In the genomic region with DNA sequence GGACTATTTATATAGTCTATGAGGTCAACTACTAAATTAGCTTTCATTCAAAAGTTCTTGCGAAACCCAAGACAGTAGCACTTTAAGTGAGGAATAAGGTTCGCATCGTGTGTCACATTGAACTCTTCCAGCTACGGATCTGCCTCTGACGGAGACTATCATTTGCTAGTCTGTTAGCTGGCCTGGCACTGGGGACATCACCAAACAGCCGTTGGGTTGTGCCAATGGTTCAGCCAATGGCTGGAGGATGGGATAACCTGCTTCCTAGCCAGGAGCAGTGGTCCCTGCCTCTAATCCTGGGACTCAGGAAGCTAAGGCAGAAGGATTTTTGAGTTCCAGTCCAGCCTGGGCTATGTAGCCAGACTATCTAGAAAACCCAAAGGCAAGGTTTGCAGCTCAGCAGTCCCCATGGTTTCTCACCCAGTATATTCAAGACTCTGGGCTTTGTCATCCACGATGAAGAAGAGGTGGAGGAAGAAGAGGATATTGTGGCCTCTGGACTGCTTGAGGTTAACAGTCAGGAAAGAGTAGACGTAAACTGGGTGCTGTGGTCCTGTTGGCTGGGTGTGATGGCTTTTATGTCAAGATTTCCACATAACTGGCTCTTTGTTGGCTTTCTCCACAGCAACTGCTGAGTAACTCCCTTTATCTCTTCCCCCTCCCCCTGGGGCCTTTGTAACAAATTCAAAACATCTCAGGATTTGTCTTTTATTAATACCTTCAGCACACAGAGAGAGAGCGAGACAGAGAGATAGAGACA, we compare ENCODE assay signal across 22 mouse cellular contexts. TPM values are rescaled to one million over a fixed set of nuclear protein-coding genes. Genes with fewer than 3 reads are reported as not detected.
"Had no signal": no experiment of that assay in that cellular context is flagged by ENCODE, and none has a peak within 500 bp of the region (broad histone marks: within the 10 kb centered on the region; RNA-seq: fewer than 3 reads in every experiment).

No protein-coding gene starts in this region.

- H3K4me3 ChIP-seq: limb, embryonic 13.5 days; liver, embryonic 12.5 days; liver, embryonic 15.5 days; lung, embryonic 15.5 days; midbrain, embryonic 10.5 days; neural tube, embryonic 13.5 days; stomach, embryonic 15.5 days had no signal

- DNase-seq: kidney, adult 9 months; kidney, postnatal 14 days; kidney, postnatal 4 days; left cerebral cortex, postnatal 4 days; liver; lung, adult 18-20 months; lung, postnatal 10 days; lung, postnatal 36 days; midbrain, embryonic 14.5 days; retina, postnatal 1 day; right cerebral cortex, postnatal 25 days; spleen, adult 18-20 months; thymus, postnatal 25 days had no signal

- H3K27ac ChIP-seq: limb, embryonic 13.5 days; liver, embryonic 12.5 days; liver, embryonic 15.5 days; lung, embryonic 15.5 days; midbrain, embryonic 10.5 days; neural tube, embryonic 13.5 days; stomach, embryonic 15.5 days had no signal

- H3K27me3 ChIP-seq: limb, embryonic 13.5 days; liver, embryonic 12.5 days; liver, embryonic 15.5 days; lung, embryonic 15.5 days; neural tube, embryonic 13.5 days; stomach, embryonic 15.5 days had no signal

- H3K9me3 ChIP-seq: limb, embryonic 13.5 days; liver, embryonic 12.5 days; liver, embryonic 15.5 days; lung, embryonic 15.5 days; midbrain, embryonic 10.5 days; neural tube, embryonic 13.5 days; stomach, embryonic 15.5 days had no signal

- H3K4me1 ChIP-seq: limb, embryonic 13.5 days; liver, embryonic 12.5 days; liver, embryonic 15.5 days; stomach, embryonic 15.5 days had no signal

- ATAC-seq: liver, embryonic 12.5 days had no signal

- H3K9ac ChIP-seq: limb, embryonic 13.5 days; liver, embryonic 12.5 days; liver, embryonic 15.5 days; lung, embryonic 15.5 days; neural tube, embryonic 13.5 days; stomach, embryonic 15.5 days had no signal

- H3K4me2 ChIP-seq: limb, embryonic 13.5 days; liver, embryonic 12.5 days; liver, embryonic 15.5 days; lung, embryonic 15.5 days; neural tube, embryonic 13.5 days; stomach, embryonic 15.5 days had no signal

- H3K36me3 ChIP-seq: limb, embryonic 13.5 days; liver, embryonic 12.5 days; liver, embryonic 15.5 days; lung, embryonic 15.5 days; midbrain, embryonic 10.5 days; neural tube, embryonic 13.5 days; stomach, embryonic 15.5 days had no signal

RNA-seq across cellular contexts. Expression of a gene that starts 2.5 kb away (rescaled TPM):
- total RNA-seq: neutrophil, adult 5-6 weeks had no signal
- polyA plus RNA-seq: kidney, embryonic 16.5 days; limb, embryonic 13.5 days; liver, embryonic 12.5 days; liver, embryonic 15.5 days; midbrain, embryonic 10.5 days; stomach, embryonic 15.5 days had no signal
